Mouse (Mus musculus) thymus, postnatal 14 days (tissue): ENCODE data around the gene Snapc2.
"Not testable (repeated sequence)": the region's sequence is repeated elsewhere in the genome, so short reads cannot be mapped to it uniquely, and the experiment has no call there.

Experiments used
- DNase-seq: peaks from one replicate; pipeline ENCODE4 v3.0.0; 2021

Gene Snapc2

GRCm38 (mm10) chr8:4238434-4239192, 14.3 kb upstream of the Snapc2 start, which contains the start of the genes Map2k7 and Gm49320:
TSS of gene Map2k7 (plus strand) at chr8:4238740.
TSS of gene Gm49320 (plus strand) at chr8:4238865.
- peak; percentile 100 for DNase-seq

GRCm38 (mm10) chr8:4239193-4239890, 13.5 kb upstream of the Snapc2 start:
- no peak for DNase-seq

GRCm38 (mm10) chr8:4245061-4245460, 7.8 kb upstream of the Snapc2 start:
- DNase-seq, result no peak

GRCm38 (mm10) chr8:4245737-4246136, 7.1 kb upstream of the Snapc2 start:
- DNase-seq, result no peak

GRCm38 (mm10) chr8:4247241-4247640, 5.6 kb upstream of the Snapc2 start:
- no peak for DNase-seq

GRCm38 (mm10) chr8:4247951-4248540, 4.8 kb upstream of the Snapc2 start, which contains the start of gene Tgfbr3l:
TSS of gene Tgfbr3l (plus strand) at chr8:4248214.
- DNase-seq, result no peak

GRCm38 (mm10) chr8:4249213-4249612, 3.7 kb upstream of the Snapc2 start:
- DNase-seq, result no peak

- peak; percentile 88 for DNase-seq
Measured at GRCm38 (mm10) chr8:4250306-4250970, 2.4 kb upstream of the Snapc2 start.

- no peak for DNase-seq
Measured at GRCm38 (mm10) chr8:4252116-4252760, 642 bp upstream of the Snapc2 start.

GRCm38 (mm10) chr8:4254001-4254400, 1.1 kb downstream of the Snapc2 start:
- DNase-seq, result no peak

GRCm38 (mm10) chr8:4255471-4255870, 2.6 kb downstream of the Snapc2 start:
- DNase-seq, result not testable (repeated sequence)

GRCm38 (mm10) chr8:4256911-4257310, 4.0 kb downstream of the Snapc2 start:
- no peak for DNase-seq

GRCm38 (mm10) chr8:4257350-4257749, 4.5 kb downstream of the Snapc2 start:
- no peak for DNase-seq

GRCm38 (mm10) chr8:4258233-4258632, 5.4 kb downstream of the Snapc2 start:
- peak; percentile 88 for DNase-seq

- no peak for DNase-seq
Measured at GRCm38 (mm10) chr8:4258678-4259077, 5.8 kb downstream of the Snapc2 start.

- DNase-seq, result peak; percentile 99
Measured at GRCm38 (mm10) chr8:4259125-4259804, 6.4 kb downstream of the Snapc2 start, which contains the start of gene Ctxn1. TSS of gene Ctxn1 (minus strand) at chr8:4259274.

GRCm38 (mm10) chr8:4259805-4260170, 6.9 kb downstream of the Snapc2 start:
- DNase-seq, result no peak

- no peak for DNase-seq
Measured at GRCm38 (mm10) chr8:4263105-4263791, 10.4 kb downstream of the Snapc2 start.

- no peak for DNase-seq
Measured at GRCm38 (mm10) chr8:4265160-4265914, 12.5 kb downstream of the Snapc2 start.

GRCm38 (mm10) chr8:4267627-4268026, 14.7 kb downstream of the Snapc2 start:
- peak; percentile 37 for DNase-seq

GRCm38 (mm10) chr8:4269609-4270008, 16.7 kb downstream of the Snapc2 start:
- DNase-seq, result no peak
